Mouse (Mus musculus) urinary bladder, postnatal 4 days (tissue): ENCODE measurements around the gene Ncaph.
"Not testable (repeated sequence)": the region's sequence is repeated elsewhere in the genome, so short reads cannot be mapped to it uniquely, and the experiment has no call there.

Experiments used
- DNase-seq, 2 experiments: peaks; one replicate each; pipeline ENCODE4 v3.0.0; 2021 to 2022; ENCODE audit warnings: low spot score in 2 of 2

Gene Ncaph

DNA sequence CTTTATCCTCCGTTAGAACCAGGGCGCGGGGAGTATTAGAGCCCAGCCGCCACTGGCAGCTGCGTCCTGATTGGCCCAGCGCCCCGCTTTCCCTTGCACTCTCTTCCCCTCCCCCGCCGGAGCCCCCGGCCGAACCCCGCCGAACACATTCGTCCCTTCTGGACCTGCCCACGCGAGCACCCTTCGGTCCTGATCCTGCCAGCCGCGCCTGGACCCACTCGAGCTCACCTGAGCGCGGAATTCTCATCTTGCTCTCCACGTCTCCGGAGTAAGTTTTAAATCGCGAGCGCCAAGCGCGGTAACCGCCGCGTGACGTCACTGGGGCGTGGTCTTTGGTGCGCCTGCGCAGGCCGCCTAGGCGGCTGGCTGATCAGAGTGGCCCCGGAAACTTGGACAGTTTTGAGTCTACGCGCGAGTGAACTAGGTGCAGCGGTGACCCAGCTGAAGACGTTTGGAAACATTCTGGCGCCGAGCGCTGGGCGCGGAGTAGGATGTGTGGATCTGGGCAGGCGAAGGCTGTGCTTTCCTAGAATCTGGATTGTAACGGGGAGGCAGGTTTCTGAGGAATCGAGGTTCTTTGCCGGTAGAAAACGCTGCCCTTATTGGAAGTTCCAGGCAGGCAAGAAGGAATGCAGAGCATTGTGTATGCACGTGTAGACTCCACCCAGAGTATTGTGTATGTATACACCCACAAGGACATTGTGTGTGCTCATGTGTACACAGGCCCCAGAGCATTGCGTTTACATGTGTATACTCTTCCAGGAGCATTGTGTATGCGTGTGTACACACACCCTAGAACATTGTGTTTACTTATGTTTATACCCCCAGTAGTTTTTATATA lies at the start of gene Ncaph:
Gene Ncaph (minus strand): TSS at position 334 of the 841 bp plus-strand sequence.
- DNase-seq = peak; percentile 88 to 94

DNA sequence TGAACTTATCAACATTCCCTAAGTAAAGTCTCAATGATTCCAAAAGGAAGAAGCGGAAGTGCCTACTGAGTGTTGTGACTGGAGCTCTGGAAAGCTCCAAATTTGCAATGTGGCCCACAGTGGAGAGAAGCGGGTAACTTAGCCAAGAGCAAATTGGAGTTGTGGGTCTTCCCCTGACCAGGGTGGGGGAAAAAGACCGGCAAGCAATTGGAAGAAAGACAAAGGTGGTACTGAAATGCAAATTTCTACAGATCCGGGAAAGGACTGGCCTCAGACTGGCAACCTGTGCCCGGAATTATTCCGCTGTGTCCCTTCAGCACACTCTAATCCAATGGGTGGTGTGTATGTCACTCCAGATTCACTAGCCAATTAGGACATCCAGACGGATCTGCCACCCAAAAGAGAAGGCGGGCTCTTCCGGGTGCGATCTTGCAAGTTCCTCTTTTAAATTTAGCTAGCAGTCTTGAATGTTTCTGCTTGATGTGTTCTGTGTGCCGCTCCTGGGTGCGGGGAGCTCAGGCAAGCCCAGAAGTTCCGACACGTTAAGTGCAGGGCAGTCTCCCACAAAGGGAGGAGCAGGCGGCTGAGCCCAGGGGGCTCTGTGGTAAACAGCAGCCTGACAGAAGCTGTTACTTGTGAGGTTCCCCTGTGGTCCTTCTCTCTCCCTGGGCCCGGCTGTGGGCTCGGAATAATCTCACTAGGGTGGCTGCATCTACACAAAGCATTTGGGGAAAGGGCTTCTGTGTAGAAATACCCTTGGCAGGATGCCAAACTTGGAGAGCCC lies 49.0 kb upstream of the Ncaph start:
- DNase-seq = peak; percentile 69 to 70

DNA sequence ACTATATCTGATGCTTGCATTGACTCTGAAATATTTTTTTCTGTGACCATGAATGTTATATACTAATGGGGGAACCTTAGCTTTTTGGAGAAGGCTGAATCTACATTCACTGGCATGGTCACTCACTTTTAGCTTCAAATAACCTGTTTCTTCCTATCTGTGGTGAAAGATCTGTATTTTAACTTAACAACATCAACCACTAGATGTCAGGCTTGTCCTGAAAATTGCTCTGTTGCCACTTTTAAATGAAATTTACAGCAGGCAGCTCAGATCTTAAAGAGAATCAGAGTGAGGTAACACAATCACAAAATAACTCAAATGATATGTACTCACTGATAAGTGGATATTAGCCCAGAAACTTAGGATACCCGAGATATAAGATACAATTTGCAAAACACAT lies 32.5 kb upstream of the Ncaph start:
- not testable (repeated sequence) for DNase-seq

DNA sequence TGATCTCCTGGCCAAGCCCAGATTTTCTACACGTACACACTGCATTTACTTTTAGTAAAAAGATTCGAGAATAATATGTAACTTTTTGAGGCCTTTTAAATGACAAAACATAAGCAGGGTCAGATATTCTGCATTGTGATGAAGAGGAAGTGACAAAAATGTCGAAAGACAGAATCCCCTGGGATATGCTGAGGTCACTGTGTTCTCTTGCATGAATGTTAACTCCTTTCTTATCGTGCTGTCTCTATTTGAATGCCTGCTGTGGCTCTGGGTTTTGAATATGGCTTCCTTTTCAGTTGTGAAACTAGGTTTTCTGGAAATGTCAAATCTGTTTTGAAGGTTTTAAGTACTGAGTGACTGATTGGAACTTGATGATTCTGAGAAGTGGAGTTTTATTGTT lies 31.9 kb upstream of the Ncaph start:
- no peak for DNase-seq

DNA sequence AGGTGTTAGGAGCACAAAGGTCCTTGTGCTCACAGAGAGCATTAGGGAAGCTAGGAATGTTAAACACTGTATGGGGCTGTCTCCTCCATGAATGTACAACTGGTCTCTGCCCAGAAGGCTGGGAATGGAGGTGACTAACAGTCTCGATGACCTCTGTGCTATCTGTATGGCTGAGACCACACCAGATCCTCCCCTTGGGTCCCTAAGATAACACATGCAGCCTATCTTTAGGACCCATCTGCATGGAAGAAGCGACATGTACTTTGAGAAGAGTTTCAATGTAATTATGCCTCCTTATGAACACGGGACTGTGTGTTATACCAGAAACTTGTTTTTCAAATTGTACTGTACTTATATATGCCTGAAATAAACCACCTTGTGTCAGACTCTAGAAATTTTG lies 11.9 kb upstream of the Ncaph start:
- DNase-seq = no peak

DNA sequence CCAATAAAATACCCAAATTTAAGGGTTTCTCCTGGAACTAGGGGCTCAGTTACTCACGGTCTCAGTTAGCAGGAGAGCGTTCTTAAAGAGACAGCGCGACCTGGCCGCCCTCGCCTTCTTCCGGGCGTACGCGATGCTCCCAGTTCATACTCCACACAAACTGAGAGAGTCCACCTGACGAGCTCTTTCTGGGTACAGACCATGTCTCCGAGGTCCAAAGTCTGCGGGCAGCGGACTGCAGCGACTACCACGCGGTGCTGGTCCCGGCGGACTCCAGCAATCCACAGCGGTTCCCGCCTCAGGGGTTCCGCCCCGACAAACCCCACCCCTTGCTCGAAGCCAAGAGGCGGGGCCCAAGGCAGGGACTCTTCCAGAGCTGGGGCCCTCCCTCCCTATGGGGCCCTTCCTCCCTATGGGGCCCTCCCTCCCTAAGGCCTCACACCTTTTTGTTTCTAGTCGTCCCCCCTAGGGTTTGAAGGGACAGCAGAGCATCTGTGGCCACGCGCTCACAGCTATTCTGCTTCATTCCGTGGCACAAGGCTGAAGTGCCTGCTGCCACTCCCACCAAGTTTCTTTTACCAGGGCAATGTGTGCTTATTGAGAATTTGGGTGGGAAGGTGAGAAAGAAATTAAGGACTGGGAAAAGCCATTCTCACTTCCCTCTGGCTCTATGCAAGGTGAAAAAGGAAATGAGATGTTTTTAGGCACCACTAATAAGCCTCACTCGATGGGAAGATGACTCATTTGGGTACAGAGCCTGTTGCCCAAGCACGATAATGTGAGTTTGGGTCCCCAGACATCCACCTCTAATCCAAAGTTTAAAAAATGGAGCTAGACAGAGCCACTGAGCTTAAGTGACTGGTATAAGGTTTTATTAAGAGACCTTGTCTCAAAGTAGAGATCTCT lies 9.7 kb upstream of the Ncaph start, which contains the start of gene Itpripl1:
Gene Itpripl1 (minus strand): TSS at position 285 of the 906 bp plus-strand sequence.
- peak; percentile 77 to 82 for DNase-seq

DNA sequence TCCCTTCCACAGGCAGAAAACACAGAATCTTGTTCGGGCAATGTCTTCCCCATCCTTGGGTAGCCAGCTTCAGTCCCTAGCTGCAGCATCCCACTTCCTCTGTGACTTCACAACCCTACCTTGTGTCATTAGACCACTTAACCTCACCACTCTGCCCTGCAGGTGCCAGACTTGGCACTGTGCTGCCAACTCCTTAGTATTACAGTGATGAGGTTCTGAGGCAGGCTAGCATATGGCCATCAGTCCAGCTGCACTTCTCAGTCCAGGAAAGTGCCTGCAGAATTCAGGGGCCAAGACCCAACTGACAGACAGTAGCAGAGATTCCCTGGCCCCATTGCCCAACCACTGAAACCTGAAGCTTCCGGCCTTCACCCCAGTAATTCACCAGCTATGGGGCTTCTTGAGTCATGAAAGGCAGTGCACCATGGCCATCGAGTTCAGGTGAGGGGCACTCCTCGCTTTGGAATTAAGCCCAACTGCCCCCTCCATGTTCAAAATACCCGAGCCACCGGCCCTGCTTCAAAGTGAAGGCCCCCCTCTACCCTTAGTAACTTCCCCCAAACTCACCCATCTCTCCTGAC lies 8.9 kb upstream of the Ncaph start:
- no peak for DNase-seq

DNA sequence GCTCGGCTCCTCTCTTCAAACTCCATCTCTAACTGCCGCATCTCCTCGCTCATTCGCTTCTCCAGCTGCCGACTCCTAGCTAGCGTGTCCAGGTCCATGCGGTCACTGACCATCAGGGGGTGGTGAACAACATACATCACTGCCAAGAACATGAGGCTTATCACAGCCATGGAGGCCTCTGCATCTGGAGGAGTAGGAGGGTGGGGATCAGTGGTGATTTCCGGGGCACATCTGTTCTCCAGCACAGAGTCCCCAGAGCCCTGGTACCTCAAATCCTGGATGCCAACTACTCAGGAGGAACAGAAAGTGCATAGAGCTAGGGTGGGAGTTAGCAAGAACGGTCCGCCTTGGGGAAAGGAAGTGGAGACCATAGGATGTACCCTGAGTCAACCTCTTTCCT lies 8.3 kb upstream of the Ncaph start:
- no peak for DNase-seq

DNA sequence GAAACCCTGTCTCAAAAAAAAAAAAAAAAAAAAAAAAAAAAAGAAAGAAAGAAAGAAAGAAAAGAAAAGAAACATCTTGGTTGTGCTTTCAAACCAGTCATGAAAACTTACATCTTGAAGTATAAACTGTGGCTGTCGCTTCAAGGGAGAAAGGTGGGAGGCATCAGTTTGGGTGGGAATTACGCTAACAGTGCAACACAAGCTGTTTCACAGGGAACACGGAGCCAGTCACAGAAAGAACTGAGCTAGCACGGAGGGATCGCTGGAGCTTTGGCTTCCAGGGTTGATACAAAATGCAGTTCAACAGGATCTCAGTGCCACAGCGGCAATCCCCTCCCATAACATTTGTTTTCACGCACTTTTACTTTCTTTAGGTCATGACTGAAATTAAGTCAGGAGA lies 6.3 kb upstream of the Ncaph start:
- DNase-seq = no peak

DNA sequence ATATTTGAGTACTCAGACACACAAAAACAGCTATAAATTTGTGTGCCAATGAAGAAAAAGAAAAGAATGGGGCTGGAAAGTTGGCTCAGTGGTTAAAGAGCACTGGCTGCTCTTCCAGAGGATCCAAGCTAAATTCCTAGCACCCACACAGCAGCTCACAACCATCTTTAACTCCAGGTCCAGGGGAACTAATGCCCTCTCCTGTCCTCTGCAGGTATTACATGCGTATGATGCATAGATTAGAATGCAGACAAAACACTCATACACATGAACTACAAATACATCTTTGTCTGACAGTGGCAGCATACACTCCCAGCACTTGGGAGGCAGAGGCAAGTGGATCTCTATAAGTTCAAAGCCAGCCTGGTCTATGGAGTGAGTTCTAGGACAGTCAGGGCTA lies 5.9 kb upstream of the Ncaph start:
- no peak for DNase-seq

DNA sequence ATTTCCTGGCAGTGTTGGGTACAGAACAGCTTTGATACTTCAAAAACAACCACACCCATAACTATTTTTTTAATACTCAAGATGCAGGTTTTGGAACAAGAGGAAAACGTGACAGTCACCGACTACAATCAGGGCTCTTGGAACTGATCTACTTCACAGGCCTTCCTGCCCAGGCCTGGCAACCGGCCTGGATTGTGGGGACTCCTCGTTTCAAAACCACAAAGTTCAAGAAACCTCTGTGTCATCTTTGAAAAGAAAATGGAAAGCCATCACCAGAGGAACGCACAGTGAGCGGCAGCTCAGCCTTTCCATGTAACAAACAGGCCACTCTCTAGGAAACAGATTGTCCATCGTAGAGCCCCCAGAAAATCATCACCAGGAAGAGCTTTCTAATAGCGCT lies 5.3 kb upstream of the Ncaph start:
- DNase-seq = no peak

DNA sequence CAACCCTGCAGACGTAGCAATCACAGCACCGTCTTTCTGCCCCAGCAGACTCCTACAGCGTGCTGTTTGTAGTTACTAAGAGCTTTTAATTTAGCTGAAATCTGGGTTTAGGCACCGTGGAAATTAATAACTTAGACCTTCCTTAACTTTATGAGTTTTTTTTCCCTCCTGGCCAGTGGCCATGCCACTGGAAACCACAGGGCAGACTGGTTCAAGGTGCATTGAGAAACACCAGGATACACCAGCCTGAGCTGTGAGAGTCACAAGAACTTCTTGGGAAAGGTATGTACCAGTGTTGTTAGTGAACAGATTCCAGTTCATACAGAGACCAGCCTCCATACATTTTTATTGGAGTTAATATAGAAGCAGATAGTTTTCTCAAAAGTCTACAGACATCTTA lies 4.7 kb upstream of the Ncaph start:
- DNase-seq = no peak

DNA sequence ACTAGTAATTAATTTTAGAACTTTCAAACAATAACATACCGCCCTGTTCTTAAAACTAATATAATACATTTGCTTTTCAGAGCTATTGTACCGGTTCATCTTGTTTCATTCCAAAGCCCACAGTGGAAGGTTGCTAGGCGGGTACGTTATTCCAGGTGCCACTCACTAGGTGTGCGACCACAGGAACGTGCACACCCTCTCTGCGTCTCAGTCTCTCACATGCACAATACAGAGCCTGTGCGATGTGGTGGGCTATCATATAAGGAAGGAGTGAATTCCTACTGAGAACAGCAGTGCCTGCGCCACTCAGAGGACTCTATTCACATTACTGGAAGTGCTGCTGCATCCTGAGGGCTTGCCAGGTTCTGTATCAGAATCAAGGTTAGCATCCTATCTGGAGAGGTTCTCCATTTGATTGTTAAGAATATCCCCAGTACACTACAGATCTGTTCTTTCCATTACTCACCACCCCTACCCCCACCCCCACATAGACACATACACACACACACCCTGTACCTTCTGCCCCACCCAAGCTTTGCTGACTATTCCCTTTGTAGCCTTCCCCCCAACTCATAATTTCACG lies 4.2 kb upstream of the Ncaph start:
- no peak for DNase-seq

DNA sequence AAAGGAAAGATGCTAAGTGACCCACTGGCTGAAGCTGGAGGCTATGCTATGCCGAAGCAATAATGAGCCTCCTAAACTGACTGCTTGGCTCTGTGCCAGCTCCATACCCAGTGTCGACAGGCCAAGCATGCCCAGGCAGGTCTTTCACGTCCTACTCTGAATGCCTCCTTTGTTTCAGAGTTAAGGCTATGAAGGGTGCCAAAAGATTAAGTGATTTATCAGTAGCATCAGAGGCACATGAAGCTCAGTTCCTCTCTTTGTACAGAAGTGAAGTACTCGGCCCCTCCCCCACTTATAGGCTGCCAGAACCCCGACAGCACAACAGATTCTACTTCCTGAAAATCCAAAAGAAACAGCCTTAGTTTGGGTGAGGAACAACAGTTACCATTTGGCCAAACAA lies 3.2 kb upstream of the Ncaph start:
- peak; percentile 63 to 76 for DNase-seq

DNA sequence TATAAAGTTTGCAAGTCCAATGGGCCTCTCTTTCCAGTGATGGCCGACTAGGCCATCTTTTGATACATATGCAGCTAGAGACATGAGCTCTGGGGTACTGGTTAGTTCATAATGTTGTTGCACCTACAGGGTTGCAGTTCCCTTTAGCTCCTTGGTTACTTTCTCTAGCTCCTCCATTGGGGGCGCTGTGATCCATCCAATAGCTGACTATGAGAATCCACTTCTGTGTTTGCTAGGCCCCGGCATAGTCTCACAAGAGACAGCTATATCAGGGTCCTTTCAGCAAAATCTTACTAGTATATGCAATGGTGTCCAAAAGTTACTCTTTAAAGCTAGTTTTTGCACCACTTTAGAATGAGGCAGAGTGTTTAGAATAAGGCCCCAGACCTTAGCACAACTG lies 1.5 kb upstream of the Ncaph start:
- DNase-seq = not testable (repeated sequence)

DNA sequence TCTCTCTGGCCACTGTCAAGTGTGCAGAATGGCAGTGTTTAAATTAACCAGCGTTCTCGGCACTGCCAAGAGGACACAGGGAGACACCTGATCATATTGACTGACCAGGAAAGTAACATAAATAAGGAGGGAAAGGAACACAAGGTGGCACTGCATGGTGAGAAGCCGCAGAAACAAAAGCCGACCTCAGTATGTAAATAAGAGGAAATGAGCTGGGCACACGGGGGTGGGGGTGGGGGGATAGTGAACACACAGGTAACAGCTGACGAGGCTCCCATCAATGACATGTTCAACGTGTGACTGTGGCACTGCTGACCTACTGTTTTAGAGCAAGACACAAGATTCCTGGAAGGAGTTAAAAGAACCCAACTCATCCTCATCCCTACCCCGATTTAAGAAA lies 2.4 kb downstream of the Ncaph start:
- DNase-seq = no peak

DNA sequence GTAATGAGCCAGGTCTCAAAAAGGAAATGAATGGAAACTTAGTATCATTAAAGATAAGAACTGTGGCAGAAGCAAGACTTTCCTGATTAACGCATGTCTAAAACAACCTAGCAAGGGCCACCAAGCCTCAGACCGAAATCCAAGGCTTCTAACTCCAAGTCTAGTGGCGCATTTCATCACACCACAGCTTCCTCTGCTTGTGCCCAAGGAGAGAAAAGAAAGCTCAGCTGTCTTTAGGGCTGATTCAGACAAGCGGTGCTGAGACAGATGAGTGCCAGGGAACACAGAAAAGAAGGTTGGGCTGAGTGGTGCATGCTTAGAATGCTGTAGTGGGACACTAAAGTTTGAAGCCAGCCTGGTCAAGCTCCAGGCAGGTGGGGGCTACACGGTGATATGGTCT lies 4.8 kb downstream of the Ncaph start:
- no peak for DNase-seq

DNA sequence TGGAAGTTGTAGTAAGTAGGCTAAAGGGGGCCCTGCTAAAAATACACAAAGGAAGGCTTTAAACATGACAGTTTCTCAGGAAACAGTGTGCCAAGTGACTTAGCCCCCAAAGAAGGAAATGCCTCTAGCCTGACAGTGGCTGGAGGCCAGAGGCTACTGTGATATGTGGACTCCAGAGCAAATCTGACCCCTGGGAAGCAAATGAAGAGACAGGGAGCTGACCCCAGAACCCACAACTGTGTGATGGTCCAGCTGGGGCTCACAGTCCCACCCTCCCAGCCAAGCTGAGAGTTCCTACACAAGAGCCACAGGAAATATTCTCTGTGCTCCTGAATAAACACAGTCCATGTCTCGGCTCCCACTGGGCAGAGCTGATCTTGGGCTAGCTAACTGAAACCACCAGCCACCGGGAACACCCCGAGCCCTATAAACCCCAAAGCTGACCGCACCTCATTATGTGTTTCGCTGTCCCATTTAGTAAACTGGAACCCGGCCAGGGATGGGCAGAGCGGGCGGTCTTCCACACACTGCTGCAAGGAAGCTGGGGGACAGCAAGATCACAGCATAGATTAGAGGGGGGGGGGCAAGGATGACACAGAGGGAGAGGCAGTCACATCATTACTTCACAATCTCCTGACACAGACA lies 12.0 kb downstream of the Ncaph start:
- no peak for DNase-seq

DNA sequence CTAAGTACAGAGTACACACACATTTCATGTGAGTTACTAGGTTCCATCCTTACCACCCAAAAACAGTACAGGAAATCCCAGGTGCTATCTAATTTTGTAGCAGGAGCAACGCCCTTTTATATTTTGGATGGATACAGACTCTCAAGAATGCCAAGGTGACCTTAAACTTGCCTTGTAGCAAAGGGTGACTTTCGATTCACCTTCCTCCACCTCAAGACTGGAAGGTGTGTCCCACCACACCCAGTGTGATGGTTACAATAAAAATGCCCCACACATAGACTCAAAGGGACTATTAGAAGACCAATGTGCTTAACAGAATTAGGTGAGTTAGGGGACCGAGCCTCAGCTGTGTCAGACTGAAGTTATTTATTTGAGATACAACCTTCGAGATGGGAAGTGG lies 24.8 kb downstream of the Ncaph start:
- DNase-seq = no peak

DNA sequence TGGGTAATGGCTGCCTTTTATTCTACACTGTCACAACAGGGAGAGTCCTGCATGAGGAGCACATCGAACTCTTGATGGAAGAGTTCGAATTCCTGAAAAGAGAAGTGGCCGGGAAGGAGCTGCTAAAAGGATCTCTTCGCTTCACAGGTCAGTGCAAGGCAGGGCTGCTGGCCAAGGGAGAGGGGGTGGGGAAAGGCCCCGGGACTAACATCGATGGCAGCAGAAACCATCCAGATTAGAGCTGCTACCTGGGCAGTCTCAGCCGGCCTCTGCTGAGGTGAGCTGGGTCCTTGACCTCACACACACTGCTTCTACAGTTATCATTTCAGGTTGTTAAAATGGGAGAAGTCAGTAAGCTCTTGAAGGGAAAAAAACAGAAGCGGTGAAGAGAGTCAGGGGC lies 41.8 kb downstream of the Ncaph start:
- DNase-seq = no peak

DNA sequence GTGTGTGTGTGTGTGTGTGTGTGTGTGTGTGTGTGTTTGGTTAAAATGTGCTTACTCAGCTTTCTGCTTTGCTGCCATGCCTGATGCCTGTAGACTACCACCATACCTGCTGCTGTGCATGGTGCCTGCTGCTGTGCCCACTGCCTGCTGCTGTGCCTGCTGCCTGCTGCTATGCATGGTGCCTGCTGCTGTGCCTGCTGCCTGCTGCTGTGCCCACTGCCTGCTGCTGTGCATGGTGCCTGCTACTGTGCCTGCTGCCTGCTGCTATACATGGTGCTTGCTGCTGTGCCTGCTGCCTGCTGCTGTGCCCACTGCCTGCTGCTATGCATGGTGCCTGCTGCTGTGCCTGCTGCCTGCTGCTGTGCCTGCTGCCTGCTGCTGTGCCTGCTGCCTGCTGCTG lies 43.6 kb downstream of the Ncaph start:
- not testable (repeated sequence) for DNase-seq
